Mouse (Mus musculus): ENCODE results near the gene Mad2l2.

GRCm38 (mm10) chr4:148160436-148161390, 30.5 kb downstream of the Mad2l2 start, which contains the start of the genes Fbxo44 and Fbxo2:
- TF ChIP-seq CTCF (IDR thresholded peaks at IDR 0.05; ENCODE audit: insufficient read depth, low read length) = no peak
- no peak for TF ChIP-seq POLR2A (IDR thresholded peaks at IDR 0.05; ENCODE audit: borderline replicate concordance, extremely low read depth, low read depth, low read length)
